Mouse (Mus musculus): ENCODE measurements at regions not wholly inside any gene's neighbourhood (a gene's known extent, or its start where the extent isn't known, plus 50 kb on each side); places are given as distances from the start of the nearest gene placed in this dataset.

DNA sequence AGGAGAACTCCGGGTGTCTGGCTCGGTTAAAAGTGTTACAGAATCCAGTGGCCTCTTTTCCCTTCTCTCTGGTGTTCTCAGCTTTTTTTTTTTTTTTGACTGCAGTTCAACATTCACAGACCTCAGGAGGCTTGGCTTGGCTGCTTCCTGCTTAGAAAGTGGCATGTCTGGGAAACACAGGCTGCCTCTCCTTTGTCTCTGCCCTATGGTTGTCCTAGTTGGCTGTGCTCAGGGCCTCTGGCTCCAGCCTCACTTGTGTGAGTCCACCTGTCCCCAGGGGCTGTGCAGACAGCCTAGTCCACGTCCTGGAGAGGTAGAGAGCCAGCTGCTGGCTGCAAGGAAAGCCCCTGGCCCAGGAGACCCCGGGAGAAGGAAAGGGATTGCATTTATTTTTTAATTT is 212.3 kb upstream of the Rbfox1 start:
- DNase-seq, result no peak

DNA sequence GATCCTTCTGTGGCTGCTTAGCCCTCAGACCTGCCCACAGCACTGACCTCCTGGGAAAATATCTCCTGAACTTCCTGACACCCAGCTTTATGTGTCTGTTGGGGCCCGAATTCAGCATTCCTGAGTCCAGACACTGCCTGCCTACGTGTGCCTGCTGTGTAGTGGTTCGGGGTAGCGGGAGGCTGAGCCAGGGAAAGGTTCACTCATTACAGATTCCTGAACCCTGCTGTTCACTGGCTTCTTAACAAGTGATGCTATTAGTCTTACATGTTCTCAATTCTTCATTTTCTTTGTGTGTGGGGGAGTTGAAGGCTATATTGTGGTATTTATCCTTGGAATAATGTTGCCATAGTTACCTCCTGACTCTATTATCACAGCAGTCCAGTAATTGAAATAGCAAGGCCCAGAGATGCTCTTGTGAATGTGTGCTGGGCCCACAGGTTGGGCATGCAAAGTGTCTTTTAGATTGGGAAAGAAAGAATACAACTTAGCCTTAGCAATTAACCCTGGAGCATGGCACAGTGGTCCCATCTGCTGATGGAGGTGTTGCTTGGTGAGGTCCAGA is 216.7 kb upstream of the Rbfox1 start:
- DNase-seq, result no peak

DNA sequence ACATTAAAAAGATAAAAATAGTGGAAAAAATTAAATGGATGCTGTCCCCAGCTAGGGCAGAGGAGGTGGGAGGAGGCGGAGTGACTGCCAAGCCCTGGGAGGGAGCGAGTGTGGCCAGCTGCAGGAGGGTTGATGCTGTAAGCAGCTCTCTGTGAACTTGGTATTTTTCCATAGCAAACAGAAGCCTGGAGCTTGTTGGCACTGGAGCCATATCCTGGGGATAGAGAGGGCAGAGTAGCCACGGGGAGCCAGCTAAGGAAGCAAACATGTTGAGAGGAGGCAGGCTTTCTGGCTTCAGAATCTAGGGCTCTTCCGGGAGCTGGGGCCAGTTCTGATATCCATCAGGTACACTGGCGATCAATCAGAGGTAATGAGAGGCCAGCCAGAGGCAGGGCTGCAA is 223.2 kb upstream of the Rbfox1 start:
- DNase-seq, result no peak

DNA sequence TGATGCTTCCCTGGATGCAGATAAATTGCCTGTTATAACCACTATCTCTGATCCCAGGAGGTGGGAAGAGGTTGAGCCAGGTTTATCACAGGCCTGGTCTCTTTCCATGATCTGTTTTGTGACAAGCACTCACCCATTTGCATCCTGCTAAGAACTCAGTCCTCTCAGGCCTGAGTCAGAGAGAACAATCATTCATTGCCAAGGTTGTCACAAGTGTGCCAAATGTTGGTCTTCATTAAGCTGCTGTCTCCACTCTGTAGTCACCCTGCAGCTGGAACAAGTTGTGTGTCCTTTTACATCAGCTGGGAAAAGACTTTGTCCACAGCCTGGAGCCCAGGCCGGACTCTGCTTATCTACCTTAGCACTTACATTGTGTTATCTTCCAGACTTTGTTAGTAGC is 233.6 kb upstream of the Rbfox1 start:
- DNase-seq, result no peak

DNA sequence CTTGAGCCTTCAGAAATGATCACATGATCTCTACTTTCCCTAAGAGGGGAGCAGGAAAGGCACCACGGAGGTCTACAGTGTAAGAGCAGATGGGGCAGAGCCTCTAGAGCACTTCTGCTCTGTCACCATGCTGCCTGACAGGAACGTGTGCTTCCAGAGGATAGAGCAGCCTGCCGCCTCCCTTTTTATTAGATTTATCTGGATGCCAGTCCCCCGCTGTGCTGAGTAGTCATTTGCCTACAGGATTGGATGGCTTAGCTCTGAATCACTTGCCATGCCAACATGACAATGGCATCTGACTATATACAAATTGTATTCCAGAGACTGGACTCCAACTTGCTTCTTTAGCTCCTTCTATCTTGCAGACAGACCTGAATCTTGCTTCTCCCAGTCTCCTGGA is 234.2 kb upstream of the Rbfox1 start:
- DNase-seq, result no peak

DNA sequence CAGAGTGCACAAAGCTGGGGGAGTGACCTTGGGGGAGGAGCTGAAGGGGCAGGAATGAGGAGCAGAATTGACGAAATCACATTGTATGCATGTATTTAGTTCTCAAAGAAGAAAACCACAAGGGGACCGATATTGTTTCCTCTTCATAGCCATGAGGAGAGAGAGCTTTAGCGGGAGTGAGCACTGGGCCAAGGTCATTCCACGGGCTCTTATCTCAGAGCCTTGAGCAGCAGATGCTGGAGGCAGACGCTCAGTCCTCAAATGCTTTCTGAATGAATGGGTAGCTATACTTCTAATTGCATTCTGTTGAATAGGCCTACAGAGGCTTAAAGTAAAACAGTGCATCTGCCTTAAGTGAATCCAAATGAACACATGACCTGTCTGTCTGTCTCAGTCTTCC is 245.2 kb upstream of the Rbfox1 start:
- DNase-seq, result no peak

DNA sequence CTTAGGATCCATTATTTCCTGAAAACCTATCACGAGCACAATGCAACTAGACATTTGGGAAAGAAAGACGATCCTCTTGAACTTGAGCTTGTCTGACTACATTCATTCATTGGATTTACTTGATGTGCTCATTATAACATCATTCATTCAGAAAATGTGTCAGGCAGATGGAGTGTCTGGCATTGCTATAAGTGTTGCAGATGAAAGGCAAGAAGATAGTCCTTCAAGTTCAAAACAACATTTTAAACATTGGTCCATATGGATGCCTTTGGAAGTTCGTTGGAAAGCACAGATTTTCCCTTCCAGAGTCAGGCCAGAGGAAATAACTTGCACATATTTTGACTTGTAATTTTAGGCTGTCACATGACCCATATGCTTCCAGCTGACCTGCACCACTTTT is 255.2 kb upstream of the Rbfox1 start:
- DNase-seq, result no peak

DNA sequence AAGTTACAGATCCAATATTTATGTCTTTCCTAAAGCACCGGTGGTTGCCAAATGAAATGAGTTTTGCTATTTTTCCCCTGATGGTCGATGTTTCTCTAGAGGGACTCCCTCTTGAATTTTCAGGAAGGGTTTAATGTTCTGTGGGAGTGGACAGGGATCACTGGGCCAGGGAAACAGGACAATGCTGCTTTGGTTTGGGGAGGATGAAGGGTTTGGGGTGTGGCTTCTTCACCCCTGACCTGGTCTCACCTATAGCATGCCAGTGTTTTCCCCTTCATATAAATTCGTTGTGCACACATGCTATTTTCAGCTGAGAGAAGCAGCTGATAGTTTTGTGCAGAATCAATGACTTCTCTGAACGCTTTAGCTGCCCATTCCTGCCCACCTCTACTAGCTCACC is 257.2 kb upstream of the Rbfox1 start:
- no peak for DNase-seq

DNA sequence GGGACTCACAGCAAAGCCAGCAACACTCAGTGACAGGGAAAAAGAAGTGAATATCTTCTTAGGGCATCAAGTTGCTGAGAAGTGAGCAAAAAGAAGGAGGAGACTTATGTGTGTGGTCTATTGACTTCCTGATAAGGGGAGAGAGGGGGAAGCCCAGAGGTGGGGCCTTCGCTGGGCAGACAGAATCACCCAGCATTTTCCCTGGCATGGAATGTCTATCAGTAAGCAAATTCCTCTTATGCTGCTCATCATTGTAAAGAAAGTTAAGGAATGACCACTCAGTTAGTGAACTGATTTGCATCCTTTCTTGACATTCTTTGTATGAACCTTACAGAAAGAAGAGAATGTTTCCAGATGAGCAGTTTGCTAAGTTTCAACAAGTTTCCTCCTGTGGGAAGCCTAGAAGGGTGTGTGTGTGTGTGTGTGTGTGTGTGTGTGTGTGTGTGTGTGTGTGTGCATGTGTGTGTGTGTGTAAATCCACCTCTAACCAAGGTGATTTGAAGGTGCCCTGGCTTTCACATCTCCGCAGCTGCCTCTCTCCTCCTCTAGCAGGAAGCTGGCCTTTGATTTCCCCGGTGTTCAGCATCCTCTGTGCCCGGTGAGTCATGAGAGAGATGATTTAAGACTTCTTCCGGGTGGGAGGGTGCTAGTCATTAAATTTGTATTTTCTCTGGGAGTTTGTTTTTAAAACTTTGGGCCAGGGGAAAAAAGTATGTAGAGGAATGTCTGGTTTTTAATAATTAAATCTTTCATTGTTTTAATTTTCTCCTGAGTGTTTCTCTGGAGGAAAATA is 257.8 kb upstream of the Rbfox1 start:
- no peak for DNase-seq

DNA sequence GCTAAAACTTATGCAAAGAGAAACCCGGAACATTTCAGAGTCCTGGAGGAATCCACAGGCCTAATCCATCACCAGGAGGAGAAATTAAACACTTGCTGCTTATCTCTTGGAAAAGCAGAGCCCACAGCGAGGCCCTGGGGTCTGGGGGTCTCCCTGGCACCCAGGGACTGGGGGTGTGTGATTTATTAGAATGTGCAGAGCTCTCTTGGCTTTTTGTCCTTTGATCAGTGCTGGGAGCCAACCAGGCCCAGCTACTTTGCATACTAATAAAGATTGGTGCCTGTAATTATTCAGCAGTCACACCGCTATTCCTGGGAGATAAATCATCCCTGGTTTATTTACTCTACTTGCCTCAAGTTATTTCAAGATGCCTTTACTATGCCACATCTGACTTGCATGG is 260.0 kb upstream of the Rbfox1 start:
- no peak for DNase-seq

DNA sequence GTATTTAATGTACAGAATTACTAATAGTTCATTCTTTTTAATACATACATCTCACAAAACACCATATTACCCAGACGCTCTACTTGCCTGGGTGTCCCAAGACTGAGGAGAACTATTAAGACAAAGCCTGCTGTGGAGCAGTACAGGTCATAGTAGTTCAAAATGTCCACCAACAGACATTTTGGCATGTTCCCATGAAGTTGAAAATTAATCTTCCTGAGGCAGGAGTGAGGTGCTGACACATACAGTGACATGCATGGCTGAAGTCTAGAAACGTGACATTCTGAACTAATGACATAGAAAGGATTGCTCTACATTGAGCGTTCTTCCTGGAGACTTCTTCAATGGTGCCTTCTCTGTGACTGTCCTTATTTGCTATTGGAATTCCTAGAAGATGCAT is 264.6 kb upstream of the Rbfox1 start:
- DNase-seq, result no peak

DNA sequence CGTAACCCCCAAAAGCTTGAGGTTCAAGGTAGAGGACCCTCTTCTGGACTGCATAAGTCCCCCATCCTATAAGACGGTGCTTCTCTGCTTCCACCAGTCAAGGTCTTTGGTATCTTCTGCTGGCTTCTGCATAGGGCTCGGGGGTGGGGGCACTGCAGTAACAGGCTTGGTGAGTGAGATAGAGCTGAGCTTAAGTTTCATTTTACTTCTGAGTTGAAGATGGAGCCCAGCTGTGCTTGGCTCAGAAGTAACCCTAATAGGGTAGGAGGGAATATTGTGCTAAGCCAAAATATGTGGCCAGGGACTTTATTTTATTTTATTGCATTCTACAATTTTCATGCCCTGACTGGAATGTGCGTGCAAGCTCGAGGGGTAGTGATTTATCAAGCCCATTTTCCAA is 268.8 kb upstream of the Rbfox1 start:
- no peak for DNase-seq

DNA sequence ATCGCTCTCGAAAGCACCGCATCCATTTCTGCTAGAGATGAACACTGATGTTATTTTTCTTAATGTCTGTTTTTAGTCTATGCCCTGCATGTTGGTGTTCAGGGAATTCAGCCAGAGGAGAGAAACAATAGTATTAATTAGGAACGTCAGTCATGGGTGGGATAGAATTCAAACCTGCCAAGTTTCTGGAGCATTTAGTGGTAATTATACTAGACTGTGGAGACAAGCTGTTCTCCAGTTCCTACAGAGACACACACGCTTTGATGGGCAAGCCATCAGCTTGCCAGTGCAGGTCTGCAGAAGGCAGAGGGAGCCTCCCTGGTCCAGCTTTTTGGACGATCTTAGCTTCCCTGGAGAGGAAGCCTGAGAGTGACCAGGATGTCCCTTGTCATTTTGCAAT is 289.8 kb upstream of the Rbfox1 start:
- DNase-seq, result no peak

DNA sequence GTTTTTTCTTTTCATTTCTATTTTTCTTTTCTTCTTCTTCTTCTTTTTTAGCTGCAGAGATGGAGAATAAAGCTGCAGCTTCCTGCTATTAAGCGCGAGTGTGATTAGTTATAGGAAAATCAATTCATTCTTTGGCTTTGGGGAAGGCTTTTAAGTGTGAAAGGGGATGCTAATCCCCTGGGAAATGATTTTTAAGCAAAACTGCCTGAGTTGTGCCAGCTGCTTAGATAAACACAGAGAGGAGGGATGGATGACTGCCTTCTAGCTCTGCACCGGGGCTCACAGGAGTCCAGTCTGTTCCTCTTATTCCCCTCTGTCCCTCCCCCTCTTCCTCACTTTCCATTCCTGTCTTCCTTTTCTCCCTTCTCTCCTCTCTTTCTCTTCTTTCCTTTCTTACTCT is 306.8 kb upstream of the Rbfox1 start:
- DNase-seq, result no peak

DNA sequence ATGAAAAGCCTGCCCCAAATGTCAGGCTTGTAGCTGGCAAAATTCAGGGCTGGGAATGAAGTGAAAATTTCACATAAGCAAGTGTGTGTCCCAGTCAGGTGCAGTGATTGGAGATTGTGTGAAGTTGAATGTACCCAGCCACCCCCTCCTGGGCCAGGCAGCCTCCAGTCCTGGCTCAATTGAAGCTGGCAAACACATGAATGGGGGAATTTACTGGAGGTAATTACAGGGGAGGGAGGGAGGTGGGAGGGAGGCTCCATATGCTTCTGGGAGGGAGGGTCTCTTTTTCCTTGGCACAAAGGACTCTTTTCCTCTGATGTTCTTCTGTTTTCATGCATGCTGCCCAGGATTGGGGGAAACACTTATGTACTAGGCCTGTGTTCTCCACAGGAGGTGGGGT is 312.4 kb upstream of the Rbfox1 start:
- no peak for DNase-seq

DNA sequence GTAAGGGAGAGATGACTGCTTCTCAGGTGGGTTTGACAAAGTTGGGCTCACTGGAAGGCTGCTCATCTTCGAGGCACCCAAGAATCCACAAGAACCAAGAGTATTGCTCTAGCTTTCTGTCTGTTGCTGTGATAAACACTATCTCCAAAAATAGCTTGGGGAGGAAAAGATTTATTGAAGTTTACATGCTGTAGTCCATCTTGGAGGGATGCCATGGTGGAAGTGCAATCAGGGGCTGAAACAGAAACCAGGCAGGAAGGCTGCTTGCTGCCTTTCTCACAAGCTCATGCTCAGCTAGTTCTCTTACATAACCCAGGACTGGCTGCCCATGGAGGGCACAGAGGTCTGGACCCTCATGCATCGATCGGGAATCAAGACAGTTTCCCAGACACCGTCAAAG is 314.5 kb upstream of the Rbfox1 start:
- DNase-seq, result no peak

DNA sequence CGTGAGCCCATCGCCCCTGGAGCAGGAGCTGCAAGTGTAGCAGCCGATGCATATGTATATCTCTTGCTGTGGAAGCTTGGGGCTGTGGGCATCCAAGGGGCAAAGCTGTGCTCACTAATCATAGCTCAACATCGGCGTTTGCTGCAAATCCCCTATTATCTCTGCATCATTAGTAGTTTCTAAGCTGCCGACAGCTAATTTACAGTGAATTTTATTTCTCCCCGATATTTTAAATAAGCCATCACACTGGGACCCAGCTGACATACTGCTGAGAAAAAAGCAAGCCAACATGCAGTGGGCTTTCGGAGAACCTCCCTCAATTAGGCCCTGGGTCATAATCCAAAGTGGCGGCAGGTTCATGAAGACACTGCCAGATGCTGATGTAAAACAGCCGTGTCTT is 313.3 kb upstream of the Eef2kmt start:
- no peak for DNase-seq

DNA sequence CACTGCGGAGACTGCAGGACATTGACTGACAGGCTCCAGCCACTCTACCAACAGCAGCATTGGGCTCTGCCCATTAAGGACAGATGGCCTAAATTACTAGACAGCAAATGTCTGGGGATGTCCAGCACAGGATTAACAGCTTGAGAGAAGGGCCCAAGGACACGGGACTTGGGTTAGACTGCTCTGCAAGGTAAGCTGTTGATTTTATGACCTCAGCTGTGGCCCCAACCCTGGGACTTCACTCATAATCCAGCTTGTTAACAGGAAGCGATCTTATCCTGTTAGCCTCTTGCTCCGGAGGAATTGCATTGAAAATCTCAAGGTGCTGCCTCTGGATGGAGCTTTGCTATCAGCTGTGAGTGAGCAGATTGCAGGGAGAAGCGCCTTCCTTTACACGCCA is 293.2 kb upstream of the Eef2kmt start:
- DNase-seq, result no peak

DNA sequence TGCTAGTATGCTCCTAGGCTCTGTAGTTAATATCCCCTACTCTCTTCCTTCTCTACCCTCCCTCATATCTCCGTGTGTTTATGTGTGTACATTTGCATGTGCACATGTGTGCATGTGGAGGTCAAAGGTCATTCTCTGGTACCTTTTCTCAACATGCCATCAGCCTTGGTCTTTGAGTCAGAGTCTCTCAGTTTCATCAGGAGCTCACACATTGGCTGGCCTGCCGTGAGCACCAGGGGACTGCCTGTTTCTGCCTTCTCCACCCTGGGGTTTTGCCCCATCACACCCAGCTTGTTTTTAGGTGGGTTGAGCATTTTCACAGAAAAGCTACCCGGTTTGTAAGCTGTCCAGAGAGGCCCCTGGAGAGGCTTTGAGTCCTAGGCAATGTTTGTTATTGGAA is 292.8 kb upstream of the Eef2kmt start:
- DNase-seq, result no peak

DNA sequence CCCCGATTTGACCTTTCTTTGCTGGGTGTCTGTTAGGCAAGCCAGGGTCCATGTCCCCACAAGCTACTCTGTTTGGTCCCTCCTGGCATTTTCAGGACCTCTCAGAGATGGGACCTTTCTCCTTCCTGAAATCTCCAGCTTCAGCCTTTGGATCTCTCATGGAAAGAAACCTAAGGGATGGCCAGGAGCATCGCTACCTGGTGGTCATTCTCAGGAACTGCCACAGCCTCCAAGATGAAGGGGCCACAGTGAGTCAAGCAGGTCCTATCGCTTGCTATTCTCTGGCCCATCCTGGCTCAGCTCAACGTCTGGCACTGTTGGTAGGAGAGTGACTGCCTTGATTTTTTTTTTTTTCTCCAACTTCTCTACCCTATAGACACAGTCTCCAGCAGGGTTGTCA is 291.0 kb upstream of the Eef2kmt start:
- DNase-seq, result no peak

DNA sequence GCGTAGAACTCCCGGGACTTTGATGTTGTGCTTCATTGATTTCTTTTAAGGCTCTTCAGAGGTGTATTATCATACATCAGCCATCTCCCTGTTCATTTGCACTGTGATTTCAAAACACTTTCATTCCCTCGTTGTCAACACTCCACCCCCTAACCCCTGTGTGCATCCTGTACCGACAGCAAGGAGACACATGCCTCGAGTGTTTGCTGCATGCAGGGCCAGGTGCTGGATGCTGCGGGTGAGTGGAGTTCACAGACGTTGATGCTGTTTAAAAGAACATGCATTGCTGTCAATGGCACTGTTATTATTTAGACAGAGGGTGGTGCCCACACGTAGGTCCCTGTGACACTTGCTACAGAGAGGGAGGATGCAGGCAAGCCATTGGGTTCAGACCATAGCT is 290.0 kb upstream of the Eef2kmt start:
- DNase-seq, result no peak

DNA sequence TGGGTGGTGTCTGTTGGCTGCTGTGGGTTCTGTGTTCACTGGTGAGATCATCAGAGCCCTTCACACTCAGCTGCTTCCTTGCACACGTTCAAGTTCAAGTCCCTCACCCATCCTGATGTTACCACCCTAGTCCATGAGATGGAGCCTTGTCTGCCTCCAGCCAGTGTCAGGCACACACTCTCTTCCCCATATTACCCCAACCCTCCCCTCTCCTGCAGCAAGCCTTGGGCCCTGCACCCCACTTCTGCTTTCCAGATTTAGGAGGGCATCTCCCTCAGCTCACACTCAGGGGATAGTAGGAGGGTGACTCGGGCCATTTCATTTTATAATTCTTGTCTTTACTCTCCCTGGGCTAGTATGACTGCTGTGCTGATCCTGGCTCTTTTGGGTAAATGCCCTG is 288.7 kb upstream of the Eef2kmt start:
- DNase-seq, result no peak

DNA sequence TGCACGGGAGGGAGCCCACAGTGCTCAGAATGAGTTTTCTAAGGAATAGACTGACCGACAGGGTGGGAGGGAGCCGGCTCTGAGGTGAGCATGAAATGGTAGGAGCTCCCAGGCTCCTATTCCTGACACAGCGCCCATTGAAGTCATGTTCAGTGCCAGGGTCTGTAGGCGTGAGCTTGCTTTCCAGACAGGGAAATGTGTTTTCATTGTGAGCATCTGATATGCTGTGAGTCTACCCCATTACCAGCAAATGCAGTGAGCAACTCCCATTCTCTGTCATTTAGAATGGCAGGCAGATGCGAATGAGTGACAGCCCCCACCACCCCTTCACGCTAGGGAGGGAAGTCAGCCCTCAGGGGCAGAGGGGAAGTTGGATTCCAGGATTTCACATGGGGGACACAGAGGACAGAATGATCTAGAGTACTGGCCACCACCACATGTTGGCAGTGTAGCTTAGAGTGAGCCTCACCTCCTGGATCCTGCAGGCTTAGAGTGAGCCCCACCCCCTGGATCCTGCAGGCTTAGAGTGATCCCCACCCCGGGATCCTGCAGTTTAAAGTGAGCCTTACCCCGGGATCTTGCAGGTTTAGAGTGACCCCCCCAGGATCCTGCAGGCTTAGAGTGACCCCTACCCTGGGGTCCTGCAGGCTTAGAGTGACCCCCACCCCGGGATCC is 283.2 kb upstream of the Eef2kmt start:
- DNase-seq, result no peak

All from thymus, postnatal 25 days (tissue).